Mouse (Mus musculus) layer of hippocampus, adult 11-12 months (tissue): Measurements from ENCODE around the gene Glmp.
"Not testable (repeated sequence)": the region's sequence is repeated elsewhere in the genome, so short reads cannot be mapped to it uniquely, and the experiment has no call there.

Experiments
- DNase-seq: peaks from one replicate; pipeline ENCODE4 v3.0.0; 2022; ENCODE audit warnings: low spot score

The Glmp gene

DNA sequence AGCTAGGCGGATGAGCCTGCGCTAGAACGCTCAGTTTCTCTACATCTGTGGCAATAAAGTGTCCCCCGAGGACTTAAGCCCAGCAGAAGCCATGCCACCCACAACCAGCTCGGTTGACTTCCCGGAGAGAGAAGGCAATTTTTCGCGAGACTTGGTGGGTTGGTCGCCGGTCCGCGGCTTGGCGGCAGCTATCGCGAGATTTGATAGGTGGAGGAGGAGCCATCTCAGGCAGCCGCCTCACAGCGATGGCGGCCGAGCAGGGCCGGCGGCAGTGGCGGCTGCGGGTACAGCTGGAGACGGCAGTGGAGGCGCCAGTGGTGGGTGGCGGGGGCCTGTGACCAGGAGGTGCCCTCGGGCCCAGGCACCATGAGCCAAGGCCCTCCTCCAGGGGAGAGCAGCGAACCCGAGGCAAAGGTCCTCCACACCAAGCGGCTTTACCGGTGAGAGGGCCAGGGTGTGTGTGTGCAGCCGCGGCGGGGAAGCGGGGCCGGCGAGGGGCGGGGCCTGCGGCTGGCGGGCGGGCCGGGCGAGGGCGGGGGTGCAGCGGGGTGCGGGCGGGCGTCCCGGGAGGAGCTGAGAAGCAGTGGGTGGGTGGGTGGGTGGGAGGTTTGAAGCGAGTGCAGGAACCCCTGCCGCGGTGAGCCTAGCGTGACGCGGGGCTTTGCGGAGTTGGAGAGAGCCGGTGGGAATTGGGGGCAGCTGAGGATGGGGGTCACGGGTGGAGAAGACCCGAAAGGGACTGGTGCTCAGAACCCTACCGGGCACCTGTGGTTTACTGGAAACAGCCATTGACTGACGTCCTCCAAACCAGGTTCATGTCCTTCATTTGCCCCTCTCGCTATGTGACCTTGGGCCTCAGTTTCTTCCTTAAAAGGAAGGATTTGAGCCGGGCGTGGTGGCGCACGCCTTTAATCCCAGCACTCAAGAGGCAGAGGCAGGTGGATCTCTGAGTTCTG lies 11.5 kb downstream of the Glmp start, which contains the start of the genes Tmem79 and Smg5:
TSS of gene Tmem79 (minus strand) at position 91 of the 956 bp plus-strand sequence.
TSS of gene Smg5 (plus strand) at position 203 of the 956 bp plus-strand sequence.
- DNase-seq, result peak; percentile 96

DNA sequence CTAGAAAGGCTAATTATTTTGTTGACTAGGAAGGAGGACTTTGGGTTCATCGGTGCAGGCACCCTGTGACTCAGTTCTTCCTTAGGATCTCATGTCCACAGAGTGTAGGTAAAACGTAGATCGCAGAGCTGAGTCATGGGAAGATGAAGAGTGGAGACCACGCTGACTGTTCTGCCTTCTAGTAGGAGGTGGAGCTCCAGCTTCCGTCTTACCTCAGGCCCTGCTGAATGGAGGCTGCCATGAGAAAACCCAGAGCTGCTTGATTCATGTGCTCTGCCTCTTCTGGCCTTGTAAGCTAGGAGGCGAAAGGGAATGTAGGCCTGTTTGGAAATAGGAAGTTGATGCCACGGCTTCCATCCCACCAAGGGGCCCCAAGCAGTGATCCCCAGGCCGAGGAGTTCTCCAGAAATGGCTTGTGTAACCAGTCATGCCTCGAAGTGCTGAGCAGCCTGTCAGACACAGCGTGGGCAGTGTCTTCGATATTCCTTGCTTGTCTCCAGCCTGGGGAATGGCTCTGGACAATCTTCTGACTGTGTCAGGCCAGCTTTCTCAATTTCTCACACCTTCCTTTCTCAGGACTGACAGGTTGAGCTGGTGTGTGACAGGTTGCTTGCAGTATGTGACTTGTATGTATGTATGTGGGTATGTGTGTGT lies 12.7 kb downstream of the Glmp start:
- DNase-seq, result no peak

DNA sequence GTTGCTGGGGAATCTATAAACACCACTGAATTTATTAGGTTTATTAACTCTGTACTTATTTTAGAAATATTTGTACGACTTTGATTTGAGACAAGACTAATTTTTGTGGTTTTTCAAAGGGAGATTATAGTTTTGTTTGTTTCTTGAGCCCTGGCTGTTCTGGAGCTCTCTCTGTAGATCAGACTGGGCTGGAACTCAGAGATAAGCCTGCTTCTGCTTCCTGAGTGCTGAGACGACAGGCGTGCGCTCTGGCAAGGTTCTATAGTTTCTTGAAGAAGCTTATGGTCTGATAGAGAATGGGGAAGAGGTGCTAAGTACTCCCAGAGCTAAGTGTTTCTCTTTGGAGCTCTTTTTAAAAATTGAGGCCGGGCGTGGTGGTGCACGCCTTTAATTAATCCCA lies 13.5 kb downstream of the Glmp start:
- DNase-seq, result no peak

DNA sequence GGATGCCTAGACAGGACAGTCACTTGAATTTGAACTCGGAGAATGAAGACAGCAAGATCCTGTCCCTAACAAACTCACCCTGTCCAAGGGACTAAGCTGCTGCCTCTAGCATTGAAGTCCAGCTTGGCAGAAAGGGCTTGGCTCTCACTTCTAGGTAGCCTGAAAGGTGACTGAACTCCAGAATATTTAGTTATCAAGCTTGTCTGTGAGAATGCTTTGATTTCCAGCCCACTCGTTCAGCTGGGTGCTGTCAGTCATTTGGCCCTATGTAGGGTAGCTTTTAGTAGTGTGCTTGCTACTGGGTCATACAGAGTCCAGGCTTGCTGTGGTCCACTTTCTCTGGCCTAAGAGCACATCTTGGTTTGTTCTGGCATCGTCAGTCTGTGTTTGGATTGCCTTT lies 14.2 kb downstream of the Glmp start:
- no peak for DNase-seq

DNA sequence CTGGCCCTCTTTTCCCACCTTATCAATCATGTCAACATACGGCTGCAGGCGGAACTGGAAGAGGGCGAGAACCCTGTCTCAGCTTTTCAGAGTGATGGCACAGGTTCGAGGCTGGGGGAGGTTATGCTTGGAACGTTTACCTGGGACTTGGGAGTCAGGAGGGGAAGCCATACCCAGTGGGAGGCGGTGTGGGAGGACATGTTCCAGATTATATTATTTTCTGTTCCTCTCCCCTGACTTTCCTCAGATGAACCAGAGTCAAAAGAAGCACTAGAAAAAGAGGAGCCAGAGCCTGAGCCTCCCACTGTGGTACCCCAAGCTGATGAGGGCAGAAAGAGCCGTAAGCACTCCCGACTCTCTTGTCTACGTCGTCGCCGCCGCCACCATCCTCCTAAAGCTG lies 25.9 kb downstream of the Glmp start:
- DNase-seq, result no peak

DNA sequence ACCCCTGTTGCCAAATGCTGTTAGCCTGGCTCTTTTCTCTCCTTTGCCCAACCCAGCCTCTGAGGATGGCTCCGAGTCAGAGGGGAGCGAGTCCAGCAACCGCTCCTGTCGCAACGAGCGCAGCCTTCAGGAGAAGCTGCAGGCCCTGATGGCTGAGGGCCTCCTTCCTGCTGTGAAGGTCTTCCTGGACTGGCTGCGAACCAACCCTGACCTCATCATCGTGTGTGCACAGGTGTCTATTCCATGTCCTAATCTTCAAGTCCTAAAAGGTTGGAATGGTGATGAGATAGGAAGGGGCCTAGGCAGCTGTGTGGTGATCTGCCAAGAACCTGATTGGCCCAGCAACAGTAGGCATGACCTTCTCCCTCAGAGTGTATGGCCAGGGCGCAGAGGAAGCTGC lies 28.1 kb downstream of the Glmp start:
- DNase-seq, result no peak

DNA sequence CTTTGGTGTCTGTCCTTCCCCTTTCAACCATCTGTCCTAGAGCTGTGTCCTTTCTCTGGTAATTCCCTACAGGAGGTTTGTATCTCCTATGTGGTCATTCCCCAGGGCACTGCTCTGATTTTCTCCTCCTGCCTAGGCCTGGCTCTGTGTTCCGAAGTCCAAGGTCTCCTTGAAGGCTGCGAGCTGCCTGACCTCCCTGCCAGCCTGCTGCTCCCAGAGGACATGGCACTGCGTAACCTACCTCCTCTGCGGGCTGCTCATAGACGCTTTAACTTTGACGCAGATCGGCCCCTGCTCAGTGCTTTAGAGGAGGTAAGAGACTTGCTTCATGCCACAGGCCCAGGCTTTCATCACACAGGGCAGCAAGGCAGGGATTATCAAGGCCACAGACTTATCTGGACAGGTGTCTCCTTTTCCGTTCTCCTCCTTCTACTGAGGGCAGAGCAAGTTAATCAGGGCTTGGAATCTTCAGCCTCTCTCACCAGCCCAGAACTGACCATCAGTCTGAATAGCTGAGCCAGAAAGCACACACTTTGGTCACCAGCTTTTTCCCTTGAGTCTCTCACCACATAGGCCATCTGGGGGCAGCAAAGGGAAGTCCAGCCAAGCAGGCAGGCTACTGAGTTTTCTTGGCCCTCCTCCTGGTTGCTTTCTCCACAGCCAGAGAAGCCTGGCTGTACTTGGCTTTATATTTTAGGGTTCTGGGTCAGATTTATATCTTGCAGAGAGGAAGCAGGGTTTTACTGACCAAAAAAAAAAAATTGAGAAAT lies 29.8 kb downstream of the Glmp start:
- DNase-seq, result no peak

DNA sequence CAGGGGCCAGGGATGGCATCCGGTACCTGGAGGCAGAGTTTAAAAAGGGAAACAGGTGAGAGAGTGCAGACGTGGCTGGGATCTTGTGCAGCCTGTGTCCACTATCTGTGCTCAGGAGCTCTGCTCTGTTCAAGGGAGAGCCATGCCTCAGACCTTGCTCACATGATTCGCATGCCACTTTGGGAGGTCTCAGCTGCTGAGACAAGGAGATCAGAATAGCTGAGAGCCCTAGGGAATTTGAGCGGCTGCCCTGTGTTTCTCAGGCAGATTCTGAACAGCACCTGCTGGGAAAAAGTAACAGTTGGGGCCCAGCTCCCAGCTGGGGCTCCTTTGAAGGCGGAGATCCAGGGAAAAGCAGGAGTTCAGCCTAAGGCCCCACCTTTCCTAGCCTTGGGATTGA lies 34.8 kb downstream of the Glmp start:
- DNase-seq, result no peak

DNA sequence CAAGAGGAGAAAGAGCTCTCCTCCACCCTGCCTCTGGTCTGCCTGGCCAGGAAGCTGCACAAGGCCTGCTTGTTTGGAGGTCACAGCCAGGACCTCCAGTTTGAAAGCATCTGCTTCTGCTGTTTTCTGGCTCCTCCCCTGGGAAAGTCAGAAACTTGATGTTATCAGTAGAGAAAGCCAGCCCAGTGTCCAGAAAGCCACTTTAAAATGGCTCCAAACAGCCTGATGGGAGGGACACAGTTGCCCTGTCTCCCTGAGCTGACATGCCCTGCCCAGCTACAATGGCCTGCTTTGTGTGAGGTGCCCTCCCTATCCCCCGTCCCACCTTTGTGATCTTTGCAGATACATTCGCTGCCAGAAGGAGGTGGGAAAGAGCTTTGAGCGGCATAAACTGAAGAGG lies 35.2 kb downstream of the Glmp start:
- no peak for DNase-seq

DNA sequence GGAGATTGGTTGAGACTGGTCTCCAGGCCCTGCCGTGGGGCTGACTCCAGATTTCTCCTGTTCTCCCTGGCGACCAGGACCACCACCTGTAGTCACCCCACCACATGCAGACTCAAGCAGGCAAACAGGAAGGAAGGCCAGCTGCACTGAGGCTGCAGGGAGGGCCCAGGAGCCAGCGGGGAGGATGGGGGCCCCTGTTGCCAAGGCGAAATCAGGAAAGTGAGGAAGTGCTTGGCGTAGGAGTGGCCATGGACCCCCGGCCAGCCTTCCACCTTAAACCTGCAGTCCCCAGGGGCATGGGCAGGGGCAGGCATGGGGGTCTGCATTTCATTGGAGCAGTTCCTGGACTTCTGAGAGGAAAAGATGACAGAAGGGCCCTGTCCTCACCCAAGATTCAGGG lies 36.3 kb downstream of the Glmp start:
- no peak for DNase-seq

DNA sequence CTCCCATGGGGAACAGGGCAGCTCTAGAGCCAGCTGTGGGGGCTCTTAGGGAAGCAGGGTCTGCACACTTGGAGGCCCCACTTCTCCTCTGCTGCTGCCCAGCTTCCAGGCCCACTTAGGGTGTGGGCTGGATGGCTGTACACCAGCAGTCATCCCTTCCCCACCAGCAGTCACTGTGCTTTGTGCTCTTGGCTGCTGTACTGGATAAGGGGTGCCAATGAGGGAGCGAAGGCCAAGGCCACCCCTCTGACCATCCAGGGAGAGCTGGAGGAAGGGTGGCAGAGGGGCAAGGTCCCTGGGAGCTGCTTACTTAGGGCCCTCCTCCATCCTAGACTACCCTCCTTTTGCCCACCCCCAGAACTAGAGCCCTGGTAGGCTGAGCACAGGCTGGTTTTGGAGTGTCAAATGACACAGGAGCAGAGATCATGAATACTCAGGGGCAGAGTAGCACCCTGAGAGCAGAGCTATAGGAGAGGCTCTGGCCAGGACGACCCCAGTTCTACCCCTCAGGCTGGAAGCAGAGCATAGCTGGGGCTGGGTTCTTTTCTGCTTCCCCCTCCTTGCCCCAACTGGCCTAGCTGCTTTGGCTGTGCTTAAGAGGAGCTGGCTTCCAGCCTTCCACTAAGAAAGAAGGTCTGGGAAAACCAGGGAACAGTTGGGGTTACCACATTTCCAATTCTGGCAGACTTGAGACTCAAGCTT lies 36.9 kb downstream of the Glmp start:
- DNase-seq, result peak; percentile 40

DNA sequence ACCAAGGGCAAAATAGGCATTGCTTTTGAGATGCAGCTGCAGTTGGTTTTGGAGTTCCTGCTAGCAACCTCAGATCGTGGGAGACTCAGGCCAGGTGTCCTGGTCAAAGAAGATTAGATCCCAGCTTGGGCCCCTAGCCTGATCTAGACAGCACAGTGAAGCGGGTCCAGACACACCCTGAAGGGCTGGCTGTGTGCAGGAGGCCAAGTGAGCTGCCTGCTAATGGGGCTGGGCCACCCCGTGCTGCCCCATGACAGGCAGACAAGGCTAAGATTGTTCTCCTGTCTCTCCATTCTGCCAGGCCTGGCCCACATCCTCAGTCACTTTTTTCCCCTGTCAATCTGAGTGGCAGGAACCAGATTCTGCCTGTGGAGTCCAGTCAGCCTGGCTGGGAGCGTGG lies 38.9 kb downstream of the Glmp start:
- DNase-seq, result peak; percentile 64

DNA sequence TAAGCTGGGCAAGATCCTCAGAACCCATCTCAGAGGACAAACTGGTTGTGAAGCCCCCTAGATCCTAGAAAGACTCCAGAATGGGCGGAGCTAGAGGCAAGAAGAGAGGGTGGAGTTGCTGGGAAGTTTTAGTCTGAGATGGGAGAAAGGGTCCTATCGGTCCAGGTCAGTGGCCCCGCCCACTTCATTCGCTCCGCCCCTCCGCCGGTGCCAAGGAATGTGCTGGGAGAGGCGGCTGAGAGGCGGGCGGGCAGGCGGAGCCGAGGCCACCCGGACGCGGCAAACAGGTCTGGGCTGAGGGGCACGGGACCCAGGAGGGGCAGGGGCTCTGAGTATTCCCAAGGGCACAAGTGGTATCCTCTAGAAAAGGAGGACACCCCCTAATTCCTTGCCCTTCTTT lies 39.5 kb downstream of the Glmp start, which contains the start of gene Paqr6:
TSS of gene Paqr6 (plus strand) at position 248 of the 400 bp plus-strand sequence.
- peak; percentile 53 for DNase-seq

DNA sequence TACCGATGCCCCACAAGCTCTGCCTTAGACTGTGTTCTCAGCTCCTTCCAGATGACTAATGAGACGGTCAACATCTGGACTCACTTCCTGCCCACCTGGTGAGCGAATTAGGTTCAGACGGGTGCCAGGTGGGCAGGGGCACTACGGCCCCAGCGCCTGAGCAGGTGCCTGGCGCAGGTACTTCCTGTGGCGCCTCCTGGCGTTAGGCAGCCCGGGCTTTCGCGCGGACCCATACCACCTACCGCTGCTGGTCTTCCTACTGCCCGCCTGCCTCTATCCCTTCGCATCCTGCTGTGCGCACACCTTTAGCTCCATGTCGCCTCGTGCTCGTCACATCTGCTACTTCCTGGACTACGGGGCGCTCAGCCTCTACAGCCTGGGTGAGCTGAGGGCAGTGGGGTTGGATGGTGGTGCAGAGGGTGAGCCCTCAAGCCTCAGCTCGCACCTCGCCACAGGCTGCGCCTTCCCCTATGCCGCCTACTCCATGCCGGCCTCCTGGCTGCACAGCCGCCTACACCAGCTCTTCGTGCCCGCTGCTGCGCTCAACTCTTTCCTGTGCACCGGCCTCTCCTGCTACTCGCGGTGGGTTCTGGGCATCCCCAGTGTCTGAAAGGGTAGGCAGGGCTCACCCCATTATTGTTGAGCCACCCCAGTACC lies 41.0 kb downstream of the Glmp start:
- no peak for DNase-seq

DNA sequence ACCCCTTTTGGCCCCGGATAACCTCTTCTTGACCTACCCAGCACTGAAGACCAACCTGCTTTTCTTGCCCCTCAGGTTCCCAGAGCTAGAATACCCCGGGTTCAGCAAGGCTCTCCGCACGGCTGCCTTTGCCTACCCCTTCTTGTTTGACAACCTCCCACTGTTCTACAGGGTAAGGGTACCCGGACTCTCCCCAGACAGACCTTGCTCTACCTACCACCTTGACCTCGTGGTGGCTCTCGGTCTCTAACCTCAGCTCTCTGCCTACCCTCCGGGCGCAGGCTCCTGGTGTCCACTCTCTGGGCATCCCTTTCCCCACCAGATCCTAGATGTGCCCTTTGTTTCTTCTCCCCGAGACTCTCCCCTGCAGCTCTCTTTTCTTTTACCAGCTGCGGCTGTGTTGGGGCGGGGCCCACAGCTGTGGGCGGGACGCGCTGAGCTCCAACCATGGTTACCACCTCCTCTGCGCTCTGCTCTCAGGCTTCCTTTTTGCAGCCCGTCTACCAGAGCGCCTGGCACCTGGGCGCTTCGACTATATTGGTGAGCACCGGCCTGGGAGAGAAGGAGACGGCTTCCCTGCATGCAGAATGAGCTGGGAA lies 42.1 kb downstream of the Glmp start:
- peak; percentile 64 for DNase-seq

DNA sequence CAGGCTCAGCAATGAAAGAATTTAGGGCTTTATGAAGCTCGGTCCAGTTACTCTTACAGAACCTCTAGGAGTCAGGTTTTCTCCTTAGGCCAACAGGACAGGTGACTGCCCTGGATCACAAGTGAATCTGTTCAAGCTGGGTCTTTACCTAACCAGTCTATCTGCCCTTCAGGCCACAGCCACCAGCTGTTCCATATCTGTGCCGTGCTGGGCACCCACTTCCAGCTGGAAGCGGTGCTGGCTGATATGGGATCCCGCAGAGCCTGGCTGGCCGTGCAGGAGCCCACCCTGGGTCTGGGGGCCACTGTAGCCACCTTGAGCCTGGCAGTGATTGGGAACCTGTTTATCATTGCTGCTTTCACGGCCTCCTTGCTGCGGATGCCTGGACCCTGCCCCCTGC lies 42.7 kb downstream of the Glmp start:
- DNase-seq, result not testable (repeated sequence)

DNA sequence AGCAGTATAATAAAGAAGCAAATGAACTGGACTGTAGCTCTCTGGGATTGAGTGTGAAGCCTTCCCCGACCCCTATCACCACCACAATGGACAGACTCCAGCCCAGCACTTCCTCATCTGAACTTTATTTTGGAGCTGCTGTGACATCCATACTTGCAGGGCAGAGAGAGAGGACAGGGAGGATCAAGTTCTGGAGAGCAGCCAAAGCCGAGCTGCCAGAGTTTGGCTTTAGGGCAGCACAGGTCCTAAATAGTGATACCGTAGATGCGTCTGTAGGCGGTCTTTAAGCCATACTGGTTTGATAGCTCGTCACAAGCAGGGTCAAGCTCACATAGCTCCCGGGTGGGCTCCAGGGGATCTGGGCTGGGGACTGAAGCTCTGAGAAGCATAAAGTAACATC lies 43.7 kb downstream of the Glmp start:
- DNase-seq, result not testable (repeated sequence)

DNA sequence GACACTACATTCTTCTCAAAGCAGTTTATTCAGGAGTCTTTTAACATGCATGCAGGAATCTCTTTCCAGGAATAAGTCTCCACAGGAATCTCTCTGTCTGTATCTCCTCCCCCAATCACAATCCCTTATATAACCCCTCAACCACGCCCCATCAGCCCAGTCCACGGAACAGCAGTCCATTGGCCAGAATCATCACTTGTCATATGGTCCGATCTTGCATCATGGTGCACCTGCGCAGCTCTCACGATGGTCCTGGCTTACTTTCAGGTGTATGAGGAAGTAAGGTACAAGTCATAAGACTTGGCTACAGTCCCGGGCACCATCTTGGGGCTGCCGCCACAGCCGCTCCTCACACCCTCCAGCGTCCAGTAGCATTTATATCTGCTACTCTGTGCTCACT lies 47.8 kb downstream of the Glmp start, which contains the start of gene Bglap3:
TSS of gene Bglap3 (minus strand) at position 101 of the 400 bp plus-strand sequence.
- DNase-seq, result not testable (repeated sequence)

DNA sequence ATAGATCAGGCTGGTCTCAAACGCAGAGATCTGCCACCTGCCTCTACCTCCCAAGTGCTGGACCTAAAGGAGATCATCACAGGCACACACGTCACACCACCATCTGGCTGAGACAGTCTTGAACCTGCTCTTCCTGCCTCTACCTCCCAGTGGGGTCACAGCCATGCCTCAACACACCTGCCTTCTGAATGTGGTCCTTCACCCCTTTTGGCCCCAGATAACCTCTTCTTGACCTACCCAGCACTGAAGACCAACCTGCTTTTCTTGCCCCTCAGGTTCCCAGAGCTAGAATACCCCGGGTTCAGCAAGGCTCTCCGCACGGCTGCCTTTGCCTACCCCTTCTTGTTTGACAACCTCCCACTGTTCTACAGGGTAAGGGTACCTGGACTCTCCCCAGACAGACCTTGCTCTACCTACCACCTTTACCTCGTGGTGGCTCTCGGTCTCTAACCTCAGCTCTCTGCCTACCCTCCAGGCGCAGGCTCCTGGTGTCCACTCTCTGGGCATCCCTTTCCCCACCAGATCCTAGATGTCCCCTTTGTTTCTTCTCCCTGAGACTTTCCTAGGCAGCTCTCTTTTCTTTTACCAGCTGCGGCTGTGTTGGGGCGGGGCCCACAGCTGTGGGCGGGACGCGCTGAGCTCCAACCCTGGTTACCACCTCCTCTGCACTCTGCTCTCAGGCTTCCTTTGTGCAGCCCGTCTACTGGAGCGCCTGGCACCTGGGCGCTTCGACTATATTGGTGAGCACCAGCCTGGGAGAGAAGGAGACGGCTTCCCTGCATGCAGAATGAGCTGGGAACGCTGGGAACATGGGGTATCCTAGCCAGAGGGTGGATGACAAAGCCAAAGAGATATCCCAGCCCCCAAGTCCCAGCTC lies 51.2 kb downstream of the Glmp start:
- DNase-seq, result peak; percentile 29

DNA sequence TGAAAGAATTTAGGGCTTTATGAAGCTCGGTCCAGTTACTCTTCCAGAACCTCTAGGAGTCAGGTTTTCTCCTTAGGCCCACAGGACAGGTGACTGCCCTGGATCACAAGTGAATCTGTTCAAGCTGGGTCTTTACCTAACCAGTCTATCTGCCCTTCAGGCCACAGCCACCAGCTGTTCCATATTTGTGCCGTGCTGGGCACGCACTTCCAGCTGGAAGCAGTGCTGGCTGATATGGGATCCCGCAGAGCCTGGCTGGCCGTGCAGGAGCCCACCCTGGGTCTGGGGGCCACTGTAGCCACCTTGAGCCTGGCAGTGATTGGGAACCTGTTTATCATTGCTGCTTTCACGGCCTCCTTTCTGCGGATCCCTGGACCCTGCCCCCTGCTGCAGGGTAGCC lies 51.8 kb downstream of the Glmp start:
- not testable (repeated sequence) for DNase-seq
